Mouse (Mus musculus) stomach, embryonic 14.5 days (tissue): ENCODE results near the gene Grb7. TPM values are rescaled to one million over a fixed set of nuclear protein-coding genes. Genes with fewer than 3 reads are reported as not detected.

Source experiments
- ATAC-seq: fragments of 200-750 bp; cut with Nextera tagmentation; 2 replicates; pipeline ENCODE4 v1.8.0; 2017; ENCODE audit warnings: low read depth, moderate TSS enrichment; ENCODE audit not compliant: insufficient number of reproducible peaks, insufficient read depth, low FRiP score
- H3K27ac ChIP-seq: fragments of 300-500 bp; sonication (generic); 2 replicates; pipeline ENCODE4 v1.5.1; 2014; ENCODE audit warnings: mild to moderate bottlenecking, low read length, moderate library complexity, mixed read lengths
- H3K27me3 ChIP-seq: fragments of 300-500 bp; sonication (generic); 2 replicates; pipeline ENCODE4 v1.6.1; 2014; ENCODE audit warnings: low read length, control low read depth, mixed read lengths; ENCODE audit not compliant: control insufficient read depth, insufficient read depth
- H3K36me3 ChIP-seq: fragments of 300-500 bp; sonication (generic); 2 replicates; pipeline ENCODE4 v1.6.1; 2014; ENCODE audit warnings: mild to moderate bottlenecking, control low read depth, low read length, moderate library complexity, mixed read lengths; ENCODE audit not compliant: control insufficient read depth, insufficient read depth
- H3K4me1 ChIP-seq: fragments of 300-500 bp; sonication (generic); 2 replicates; pipeline ENCODE4 v1.6.1; 2014; ENCODE audit warnings: low read length, control low read depth, mixed read lengths; ENCODE audit not compliant: control insufficient read depth, insufficient read depth
- H3K4me2 ChIP-seq: fragments of 300-500 bp; sonication (generic); replicated peaks from 2 replicates; pipeline ENCODE4 v1.6.1; 2014; ENCODE audit warnings: low read depth, low read length, control low read depth
- H3K4me3 ChIP-seq: fragments of 300-500 bp; sonication (generic); 2 replicates; pipeline ENCODE4 v1.5.1; 2014; ENCODE audit warnings: low read depth, low read length, control low read depth
- H3K9ac ChIP-seq: fragments of 300-500 bp; sonication (generic); replicated peaks from 2 replicates; pipeline ENCODE4 v1.6.1; 2014; ENCODE audit warnings: low read depth, mild to moderate bottlenecking, control low read depth, low read length, moderate library complexity, mixed read lengths
- H3K9me3 ChIP-seq: fragments of 300-500 bp; sonication (generic); 2 replicates; pipeline ENCODE4 v1.6.1; 2016; ENCODE audit warnings: low read depth, low read length, control low read depth; ENCODE audit not compliant: control insufficient read depth
- WGBS: fragments of 180-500 bp; shearing (Covaris S2); extraction: QIAGEN DNeasy Blood & Tissue Kit; methylation state at CpG from one replicate; pipeline ENCODE4 v1.1.7; 2014; 5-methylcytosine and 5-hydroxymethylcytosine counted together
- polyA plus RNA-seq: library from polyadenylated mRNA; unstranded; fragments of >200 nt; fragmentation: Nextera tagmentation; extraction: Ambion mirVana; gene quantifications from 2 replicates; pipeline ENCODE4 v1.2.1, GENCODE M21; 2014

Grb7 gene
- polyA plus RNA-seq, 1 experiment from 2014 or later = 44.0 TPM

- no peak overlapping the region for H3K4me2 ChIP-seq
- no peak overlapping the region for H3K4me3 ChIP-seq
- ATAC-seq = no peak
- no peak overlapping the region for H3K27ac ChIP-seq
- H3K4me1 ChIP-seq = no peaks in the 10 kb centered on the region
- WGBS = 73% methylated on average over 4 of the region's 4 CpGs
- H3K27me3 ChIP-seq = no peaks in the 10 kb centered on the region
- no peaks in the 10 kb centered on the region for H3K9me3 ChIP-seq
- H3K36me3 ChIP-seq = no peaks in the 10 kb centered on the region
- no peak overlapping the region for H3K9ac ChIP-seq
These were observed 30.2 kb downstream of the Grb7 start for GRCm38 (mm10) chr11:98476434-98476807.

GRCm38 (mm10) chr11:98477011-98477701 is 31.0 kb downstream of the Grb7 start:
- H3K4me1 ChIP-seq = no peaks in the 10 kb centered on the region
- no peak overlapping the region for H3K4me3 ChIP-seq
- WGBS = 62% methylated on average over 14 of the region's 14 CpGs
- no peak overlapping the region for H3K27ac ChIP-seq
- H3K9ac ChIP-seq = no peak overlapping the region
- H3K27me3 ChIP-seq = no peaks in the 10 kb centered on the region
- no peaks in the 10 kb centered on the region for H3K9me3 ChIP-seq
- H3K36me3 ChIP-seq = no peaks in the 10 kb centered on the region
- ATAC-seq = no peak
- no peak overlapping the region for H3K4me2 ChIP-seq

GRCm38 (mm10) chr11:98479026-98479939 is 33.1 kb downstream of the Grb7 start:
- Histone ChIP-seq H3K27ac (no peak overlapping the region), H3K9ac (no peak overlapping the region), H3K36me3 (no peaks in the 10 kb centered on the region), H3K9me3 (no peaks in the 10 kb centered on the region), H3K4me3 (no peak overlapping the region), H3K4me1 (no peaks in the 10 kb centered on the region), H3K4me2 (no peak overlapping the region), H3K27me3 (no peaks in the 10 kb centered on the region)
- ATAC-seq = no peak
- 80% methylated on average over 13 of the region's 13 CpGs for WGBS

- Histone ChIP-seq H3K4me2 (no peak overlapping the region), H3K4me3 (no peak overlapping the region), H3K27me3 (no peaks in the 10 kb centered on the region), H3K9ac (no peak overlapping the region), H3K36me3 (no peaks in the 10 kb centered on the region), H3K27ac (no peak overlapping the region), H3K4me1 (no peaks in the 10 kb centered on the region), H3K9me3 (no peaks in the 10 kb centered on the region)
- ATAC-seq = no peak
- WGBS = 88% methylated on average over 12 of the region's 12 CpGs
These were observed 33.8 kb downstream of the Grb7 start for GRCm38 (mm10) chr11:98479940-98480497.

- 68% methylated on average over 6 of the region's 6 CpGs for WGBS
- Histone ChIP-seq H3K36me3 (no peaks in the 10 kb centered on the region), H3K9ac (no peak overlapping the region), H3K4me1 (no peaks in the 10 kb centered on the region), H3K27ac (no peak overlapping the region), H3K4me2 (no peak overlapping the region), H3K4me3 (no peak overlapping the region), H3K27me3 (no peaks in the 10 kb centered on the region), H3K9me3 (no peaks in the 10 kb centered on the region)
- no peak for ATAC-seq
These were observed 35.0 kb downstream of the Grb7 start for GRCm38 (mm10) chr11:98481231-98481630.

- no peaks in the 10 kb centered on the region for H3K9me3 ChIP-seq
- H3K4me1 ChIP-seq = no peaks in the 10 kb centered on the region
- WGBS = 84% methylated on average over 10 of the region's 10 CpGs
- no peaks in the 10 kb centered on the region for H3K36me3 ChIP-seq
- no peak overlapping the region for H3K4me2 ChIP-seq
- no peak overlapping the region for H3K9ac ChIP-seq
- no peak overlapping the region for H3K27ac ChIP-seq
- H3K27me3 ChIP-seq = no peaks in the 10 kb centered on the region
- H3K4me3 ChIP-seq = no peak overlapping the region
- ATAC-seq = no peak
These were observed 35.9 kb downstream of the Grb7 start for GRCm38 (mm10) chr11:98482067-98482466.

GRCm38 (mm10) chr11:98485749-98486148 is 39.6 kb downstream of the Grb7 start:
- H3K27ac ChIP-seq = no peak overlapping the region
- no peak for ATAC-seq

GRCm38 (mm10) chr11:98487526-98488040 is 41.4 kb downstream of the Grb7 start:
- ATAC-seq = no peak
- Histone ChIP-seq H3K27me3 (no peaks in the 10 kb centered on the region), H3K4me1 (no peaks in the 10 kb centered on the region), H3K4me3 (no peak overlapping the region), H3K4me2 (no peak overlapping the region), H3K9me3 (no peaks in the 10 kb centered on the region), H3K9ac (no peak overlapping the region), H3K36me3 (no peaks in the 10 kb centered on the region), H3K27ac (no peak overlapping the region)
- 73% methylated on average over 4 of the region's 5 CpGs for WGBS

More at GRCm38 (mm10) chr11:98485749-98486148, 39.6 kb downstream of the Grb7 start:
- no peaks in the 10 kb centered on the region for H3K9me3 ChIP-seq
- H3K4me1 ChIP-seq = no peaks in the 10 kb centered on the region
- no peak overlapping the region for H3K4me2 ChIP-seq
- no peak overlapping the region for H3K4me3 ChIP-seq
- H3K9ac ChIP-seq = no peak overlapping the region
- H3K36me3 ChIP-seq = no peaks in the 10 kb centered on the region
- no peaks in the 10 kb centered on the region for H3K27me3 ChIP-seq
- 87% methylated on average over 2 of the region's 2 CpGs for WGBS
